Mouse (Mus musculus) brain, embryonic 14.5 days (tissue): ENCODE measurements around the gene Nccrp1.

Experiments used
- CTCF ChIP-seq: fragments of 200-500 bp; IDR thresholded peaks from 2 replicates; pipeline ENCODE4 v1.5.1; 2012; ENCODE audit warnings: inconsistent platforms, mild to moderate bottlenecking, moderate library complexity, borderline replicate concordance; ENCODE audit not compliant: insufficient read depth, insufficient read length; ENCODE audit errors: extremely low read depth
- POLR2A ChIP-seq: fragments of 200-500 bp; IDR thresholded peaks from 2 replicates; pipeline ENCODE4 v1.6.1; 2012; ENCODE audit warnings: mild to moderate bottlenecking, inconsistent platforms, borderline replicate concordance; ENCODE audit not compliant: poor library complexity, insufficient read depth, insufficient read length, severe bottlenecking; ENCODE audit errors: extremely low read depth

DNA sequence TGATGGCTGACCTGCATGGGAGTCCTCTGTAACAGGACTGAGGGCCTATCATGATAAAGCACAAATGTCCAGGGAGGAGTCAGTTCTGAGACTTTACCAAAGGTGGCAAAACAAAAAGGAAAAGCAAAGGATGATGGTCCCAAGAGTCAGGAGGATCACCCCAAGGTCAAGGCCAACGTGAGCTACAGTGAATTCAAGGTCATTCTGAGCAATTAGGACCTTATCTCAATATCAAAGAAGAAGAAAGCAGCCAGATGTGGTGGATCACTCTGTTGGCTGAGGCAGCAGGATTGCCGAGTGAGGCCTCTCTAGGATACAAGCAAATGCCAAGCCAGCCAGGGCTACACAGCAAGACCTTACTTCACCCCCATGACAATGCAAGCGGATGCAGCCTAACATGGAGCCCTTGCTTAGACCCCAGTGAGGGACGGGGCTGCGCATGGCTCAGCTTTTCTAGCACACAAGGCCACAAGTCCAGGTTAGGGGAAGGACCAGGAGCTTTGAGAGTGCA, 31.5 kb upstream of the Nccrp1 start:
- TF ChIP-seq CTCF = no peak
- TF ChIP-seq POLR2A = no peak
